Mouse (Mus musculus): ENCODE measurements at regions not wholly inside any gene's neighbourhood (a gene's known extent, or its start where the extent isn't known, plus 50 kb on each side); places are given as distances from the start of the nearest gene placed in this dataset.

DNA sequence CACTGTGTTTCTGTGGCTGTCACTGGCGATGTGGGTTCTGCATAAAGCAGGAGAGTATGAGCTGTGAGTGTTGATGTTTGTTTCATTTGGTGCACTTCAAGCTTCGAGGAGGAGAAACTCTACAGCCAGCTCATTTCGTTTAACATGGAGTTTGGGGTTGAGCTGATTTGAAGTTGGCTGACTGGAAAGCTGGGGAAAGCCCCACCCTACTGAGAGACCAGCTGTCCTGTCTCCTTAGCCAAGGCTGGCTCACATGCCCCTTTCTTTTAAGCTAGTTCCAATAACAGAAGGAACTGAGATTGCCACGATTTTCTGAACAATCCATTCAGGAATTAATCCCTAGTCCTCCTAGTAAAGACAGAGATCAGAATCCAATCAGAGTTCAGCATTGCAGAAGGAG lies 157.6 kb upstream of the Cox10 start:
- no peak for TF ChIP-seq CTCF (IDR thresholded peaks at IDR 0.05; ENCODE audit: borderline replicate concordance, extremely low read depth, insufficient read depth, insufficient read length)
- no peak for TF ChIP-seq POLR2A (IDR thresholded peaks at IDR 0.05; ENCODE audit: borderline replicate concordance, extremely low read depth, insufficient read depth, insufficient read length, poor library complexity, severe bottlenecking)

All from brain, embryonic 14.5 days (tissue).